Mouse (Mus musculus) megakaryocyte, embryonic 14.5 days (primary cell): ENCODE results near the gene Prkch. TPM values are rescaled to one million over a fixed set of nuclear protein-coding genes. Genes with fewer than 3 reads are reported as not detected.

Experiments used
- H3K27me3 ChIP-seq: replicated peaks from 2 replicates; pipeline ENCODE3; 2012; ENCODE audit warnings: inconsistent platforms
- H3K36me3 ChIP-seq: replicated peaks from 2 replicates; pipeline ENCODE3; 2012; ENCODE audit warnings: low read length, inconsistent platforms, mixed read lengths
- H3K4me1 ChIP-seq: 2 replicates; pipeline ENCODE4 v1.6.1; 2012; ENCODE audit warnings: inconsistent platforms
- H3K4me3 ChIP-seq: replicated peaks from 2 replicates; pipeline ENCODE3; 2012; ENCODE audit warnings: moderate library complexity, mild to moderate bottlenecking, inconsistent platforms
- H3K9me3 ChIP-seq: 2 replicates; pipeline ENCODE4 v1.6.1; 2012; ENCODE audit warnings: inconsistent platforms
- FLI1 ChIP-seq: IDR thresholded peaks from 2 replicates; pipeline ENCODE4 v1.6.1; 2012; ENCODE audit warnings: low read length, inconsistent platforms, mixed read lengths
- GATA1 ChIP-seq: IDR thresholded peaks from 3 replicates; pipeline ENCODE4 v1.6.1; 2012; ENCODE audit warnings: mixed read lengths, low read length, inconsistent platforms, borderline replicate concordance
- polyA plus RNA-seq: library from polyadenylated mRNA; stranded (reverse); fragments of >175 nt; gene quantifications from 2 replicates; pipeline ENCODE4 v1.2.3, GENCODE M21; 2012; ENCODE audit warnings: low replicate concordance; ENCODE audit not compliant: insufficient read depth

Gene Prkch
- polyA plus RNA-seq, 1 experiment, result 0.82 TPM

DNA sequence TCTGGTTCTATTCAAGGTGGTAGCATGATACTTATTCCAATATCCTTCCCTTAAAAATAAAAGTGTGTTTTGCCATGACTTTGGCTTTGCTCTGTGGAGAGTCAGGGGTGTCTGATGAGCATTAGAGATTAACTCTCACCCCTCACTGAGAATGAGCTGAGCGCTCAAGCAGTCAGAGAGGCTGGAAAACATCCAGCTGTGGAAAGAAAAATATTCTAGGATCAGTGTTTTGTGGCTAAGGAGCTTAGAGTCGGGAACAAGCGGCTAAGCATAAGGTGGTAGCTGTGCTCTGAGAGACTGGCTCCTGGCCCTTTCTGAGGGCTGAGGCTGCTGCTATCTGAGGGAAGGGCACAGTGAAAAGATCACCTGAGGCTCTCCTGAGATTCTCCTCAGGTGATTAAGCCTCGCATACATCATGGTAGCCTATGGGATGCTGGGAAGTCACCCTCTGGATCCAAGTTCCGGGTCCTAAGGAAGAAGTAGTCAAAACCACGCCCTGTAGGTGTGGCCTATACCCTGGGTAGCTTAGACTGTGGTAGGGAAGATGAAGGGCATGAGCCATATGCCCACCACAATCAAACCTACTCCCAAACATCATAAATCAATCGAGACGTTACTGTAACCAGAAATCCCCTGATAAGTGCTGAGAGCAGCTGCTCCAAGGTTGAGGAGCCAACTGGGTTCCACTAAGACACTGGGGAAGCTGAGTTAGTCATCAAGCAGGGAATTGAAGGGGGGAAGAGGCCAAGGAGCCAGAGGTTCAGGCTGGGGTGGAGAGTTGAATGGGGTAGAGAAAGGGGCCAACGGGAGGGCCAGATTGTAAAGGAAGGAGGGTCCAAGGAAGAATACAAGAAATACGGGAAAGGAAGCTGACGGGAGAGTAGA lies 228.7 kb downstream of the Prkch start:
- Histone ChIP-seq H3K27me3 (peaks cover 2% of the 10 kb centered on the region), H3K4me1 (no peaks in the 10 kb centered on the region; the same call in 1 of the 2 replicates), H3K9me3 (no peaks in the 10 kb centered on the region), H3K4me3 (no peak overlapping the region), H3K36me3 (no peaks in the 10 kb centered on the region)
- TF ChIP-seq FLI1 (no peak), GATA1 (no peak)

DNA sequence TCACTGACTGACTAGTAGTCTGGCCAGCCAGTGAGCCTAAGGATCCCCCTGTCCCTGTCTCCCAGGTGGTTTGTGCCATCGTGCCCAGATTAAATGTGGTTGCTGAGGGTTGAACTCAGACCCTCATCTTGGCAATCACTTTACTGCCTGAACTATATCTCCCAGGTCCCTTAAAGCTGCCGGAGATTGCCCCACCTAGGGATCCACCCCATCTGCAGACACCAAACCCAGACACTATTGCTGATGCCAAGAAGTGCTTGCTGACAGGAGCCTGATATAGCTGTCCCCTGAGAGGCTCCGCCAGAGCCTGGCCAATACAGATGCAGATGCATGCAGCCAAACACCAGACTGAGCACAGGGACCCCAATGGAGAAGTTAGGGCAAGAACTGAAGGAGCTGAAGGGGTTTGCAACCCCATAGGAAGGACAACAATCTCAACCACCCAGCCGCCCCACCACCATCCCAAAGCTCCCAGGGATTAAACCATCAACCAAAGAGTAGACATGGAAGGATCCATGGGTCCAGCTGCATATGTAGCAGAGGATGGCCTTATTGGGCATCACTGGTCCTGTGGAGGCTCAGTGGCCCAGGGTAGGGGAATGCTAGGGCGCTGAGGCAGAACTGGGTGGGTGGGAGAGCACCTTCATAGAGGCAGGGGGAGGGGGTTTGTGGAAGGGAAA lies 229.6 kb downstream of the Prkch start:
- Histone ChIP-seq H3K27me3 (peaks cover 2% of the 10 kb centered on the region), H3K4me3 (no peak overlapping the region), H3K36me3 (no peaks in the 10 kb centered on the region), H3K9me3 (no peaks in the 10 kb centered on the region), H3K4me1 (no peaks in the 10 kb centered on the region; the same call in 1 of the 2 replicates)
- TF ChIP-seq GATA1 (no peak), FLI1 (no peak)

- TF ChIP-seq GATA1 (no peak), FLI1 (no peak)
- Histone ChIP-seq H3K4me3 (no peak overlapping the region), H3K4me1 (no peaks in the 10 kb centered on the region; the same call in 1 of the 2 replicates), H3K9me3 (no peaks in the 10 kb centered on the region), H3K36me3 (no peaks in the 10 kb centered on the region), H3K27me3 (peaks cover 2% of the 10 kb centered on the region)
Observed at GRCm38 (mm10) chr12:73814897-73815296, 230.3 kb downstream of the Prkch start.

- Histone ChIP-seq H3K9me3 (no peaks in the 10 kb centered on the region), H3K4me1 (no peaks in the 10 kb centered on the region; the same call in 1 of the 2 replicates), H3K27me3 (peaks cover 2% of the 10 kb centered on the region), H3K36me3 (no peaks in the 10 kb centered on the region), H3K4me3 (no peak overlapping the region)
- TF ChIP-seq GATA1 (no peak), FLI1 (no peak)
Observed at GRCm38 (mm10) chr12:73815463-73815862, 230.9 kb downstream of the Prkch start.

GRCm38 (mm10) chr12:73815892-73816291 lies 231.3 kb downstream of the Prkch start:
- Histone ChIP-seq H3K4me3 (no peak overlapping the region), H3K4me1 (no peaks in the 10 kb centered on the region; the same call in 1 of the 2 replicates), H3K9me3 (no peaks in the 10 kb centered on the region), H3K36me3 (no peaks in the 10 kb centered on the region), H3K27me3 (peaks cover 2% of the 10 kb centered on the region)
- no peak for TF ChIP-seq GATA1
- TF ChIP-seq FLI1, result no peak

DNA sequence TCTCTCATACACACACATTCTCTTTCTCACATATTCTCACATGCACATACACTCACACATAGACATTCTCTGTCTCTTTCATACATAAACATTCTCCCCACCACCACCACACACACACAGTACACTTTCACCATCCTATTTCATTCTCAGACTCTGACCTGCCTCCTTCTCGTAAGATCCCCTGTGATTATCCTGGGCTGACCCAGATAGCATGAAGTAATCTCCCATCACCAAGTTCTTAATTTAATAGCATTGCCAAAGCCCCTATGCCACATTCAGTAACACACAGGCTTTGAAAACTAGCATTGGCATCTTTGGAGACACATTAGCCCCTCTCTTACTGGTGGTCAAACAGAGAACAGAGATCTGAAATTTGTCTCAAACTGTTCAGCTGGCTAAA lies 232.3 kb downstream of the Prkch start:
- TF ChIP-seq GATA1 (no peak), FLI1 (no peak)
- Histone ChIP-seq H3K27me3 (peaks cover 2% of the 10 kb centered on the region), H3K4me3 (no peak overlapping the region), H3K36me3 (no peaks in the 10 kb centered on the region), H3K4me1 (no peaks in the 10 kb centered on the region; the same call in 1 of the 2 replicates), H3K9me3 (no peaks in the 10 kb centered on the region)

DNA sequence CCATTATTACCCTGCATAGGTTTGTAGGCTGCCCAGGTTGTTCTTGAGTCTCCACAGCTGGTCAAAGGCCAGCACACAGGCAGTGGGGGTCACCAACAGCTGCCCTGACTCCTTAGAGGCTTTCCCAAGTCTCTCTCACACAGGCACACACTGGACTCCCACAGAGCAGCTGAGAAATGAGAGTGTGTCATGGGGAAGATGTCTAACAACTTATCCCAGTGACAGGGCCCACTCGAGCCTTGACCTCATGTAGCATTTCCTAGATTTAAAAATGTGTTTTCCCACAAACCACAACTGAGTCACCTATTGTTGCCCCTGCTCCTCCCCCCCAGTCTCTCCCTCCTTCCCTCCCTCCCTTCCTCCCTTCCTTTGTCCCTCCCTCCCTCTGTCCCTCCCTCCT lies 234.2 kb downstream of the Prkch start:
- H3K4me1 ChIP-seq, result no peaks in the 10 kb centered on the region; the same call in 1 of the 2 replicates
- H3K4me3 ChIP-seq, result no peak overlapping the region
- TF ChIP-seq GATA1, result no peak
- TF ChIP-seq FLI1, result no peak
- H3K36me3 ChIP-seq, result no peaks in the 10 kb centered on the region
- H3K9me3 ChIP-seq, result no peaks in the 10 kb centered on the region
- H3K27me3 ChIP-seq, result peaks cover 2% of the 10 kb centered on the region

- no peaks in the 10 kb centered on the region for H3K9me3 ChIP-seq
- H3K36me3 ChIP-seq, result no peaks in the 10 kb centered on the region
- TF ChIP-seq FLI1 (no peak), GATA1 (no peak)
- H3K27me3 ChIP-seq, result peaks cover 2% of the 10 kb centered on the region
- H3K4me1 ChIP-seq, result no peaks in the 10 kb centered on the region; the same call in 1 of the 2 replicates
- no peak overlapping the region for H3K4me3 ChIP-seq
Observed at GRCm38 (mm10) chr12:73821176-73821575, 236.6 kb downstream of the Prkch start.

DNA sequence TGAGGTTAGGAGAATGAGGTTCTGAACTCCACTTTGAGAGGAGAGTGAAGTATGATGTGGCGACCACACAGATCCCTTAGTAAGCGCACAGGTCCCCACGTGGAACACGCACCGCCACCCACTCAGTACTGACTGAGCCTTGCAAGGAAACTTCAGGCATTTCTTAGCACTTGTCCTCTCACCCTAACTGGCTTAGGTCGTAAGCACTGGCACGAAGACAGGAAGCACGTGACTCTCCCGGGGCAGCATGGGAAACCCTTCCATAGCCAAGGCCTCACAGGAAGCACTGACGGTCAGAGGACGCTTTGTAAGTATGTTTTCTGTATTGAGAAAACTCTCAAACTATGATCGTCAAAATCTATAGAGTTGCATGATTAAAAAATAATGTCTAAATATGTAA lies 237.7 kb downstream of the Prkch start:
- Histone ChIP-seq H3K9me3 (no peaks in the 10 kb centered on the region), H3K27me3 (peaks cover 2% of the 10 kb centered on the region), H3K4me3 (no peak overlapping the region), H3K4me1 (no peaks in the 10 kb centered on the region; the same call in 1 of the 2 replicates), H3K36me3 (no peaks in the 10 kb centered on the region)
- TF ChIP-seq FLI1 (no peak), GATA1 (no peak)

DNA sequence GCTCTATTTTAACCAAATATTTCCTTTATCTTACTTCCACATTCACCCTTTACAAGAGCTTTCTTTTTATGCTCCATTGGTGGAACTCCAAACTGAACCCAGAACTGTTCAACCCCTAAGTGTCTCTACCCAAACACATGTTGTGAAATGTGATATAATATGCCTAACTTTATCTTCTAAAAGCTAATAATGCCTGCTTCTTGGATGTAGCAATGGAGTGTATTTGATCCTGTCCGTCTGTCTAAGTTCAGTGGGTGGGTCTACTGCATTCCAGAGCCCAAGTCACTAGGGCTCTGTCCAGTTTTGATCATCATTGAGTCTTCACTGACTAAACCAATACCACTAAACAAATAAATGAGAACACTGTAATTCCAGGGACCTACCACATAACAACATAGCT lies 240.2 kb downstream of the Prkch start:
- H3K4me1 ChIP-seq, result no peaks in the 10 kb centered on the region
- no peak for TF ChIP-seq GATA1
- no peak for TF ChIP-seq FLI1
- H3K36me3 ChIP-seq, result no peaks in the 10 kb centered on the region
- H3K9me3 ChIP-seq, result no peaks in the 10 kb centered on the region
- H3K27me3 ChIP-seq, result peaks cover 2% of the 10 kb centered on the region
- H3K4me3 ChIP-seq, result no peak overlapping the region

Other genes with a start within 250 kb of the Prkch start
- gene Tmem30b, start 38.4 kb upstream of the Prkch start, polyA plus RNA-seq, result not detected in 2 replicates